Mouse (Mus musculus): Measurements from ENCODE around the gene Gm10320. TPM values are rescaled to one million over a fixed set of nuclear protein-coding genes. Genes with fewer than 3 reads are reported as not detected.
A peak's percentile ranks its signal among the peaks of the same experiment; 100 is the strongest.

Gm10320 gene
- polyA plus RNA-seq, 1 experiment from 2014 or later = 2.2 TPM

GRCm38 (mm10) chr13:98503601-98504000 is 11.8 kb upstream of the Gm10320 start:
- H3K9ac ChIP-seq = no peak overlapping the region

GRCm38 (mm10) chr13:98502813-98503341 is 11.1 kb upstream of the Gm10320 start:
- H3K4me1 ChIP-seq = peaks cover 44% of the 10 kb centered on the region
- no peaks in the 10 kb centered on the region for H3K9me3 ChIP-seq (replicated peaks)
- 5% methylated on average over 27 of the region's 27 CpGs for WGBS
- H3K27ac ChIP-seq (replicated peaks) = no peak overlapping the region
- no peaks in the 10 kb centered on the region for H3K36me3 ChIP-seq
- H3K27me3 ChIP-seq = peaks cover 84% of the 10 kb centered on the region
- no peak overlapping the region for H3K9ac ChIP-seq
- no peak for ATAC-seq (ENCODE audit: insufficient number of reproducible peaks, low FRiP score, low TSS enrichment, low read depth)
- H3K4me2 ChIP-seq (replicated peaks) = peak overlapping the region; percentile 49
- peak overlapping the region; percentile 46 for H3K4me3 ChIP-seq (replicated peaks)

More at GRCm38 (mm10) chr13:98503601-98504000, 11.8 kb upstream of the Gm10320 start:
- H3K4me1 ChIP-seq = peaks cover 37% of the 10 kb centered on the region
- H3K4me2 ChIP-seq (replicated peaks) = peak overlapping the region; percentile 80
- peaks cover 82% of the 10 kb centered on the region for H3K27me3 ChIP-seq
- no peaks in the 10 kb centered on the region for H3K36me3 ChIP-seq
- no peak for ATAC-seq (ENCODE audit: insufficient number of reproducible peaks, low FRiP score, low TSS enrichment, low read depth)
- H3K27ac ChIP-seq (replicated peaks) = peak overlapping the region; percentile 56; the same call in 1 of the 2 replicates
- no peaks in the 10 kb centered on the region for H3K9me3 ChIP-seq (replicated peaks)
- WGBS = 2% methylated on average over 8 of the region's 8 CpGs
- peak overlapping the region; percentile 46 for H3K4me3 ChIP-seq (replicated peaks)

- Histone ChIP-seq H3K4me1 (peaks cover 49% of the 10 kb centered on the region), H3K9me3 (replicated peaks) (no peaks in the 10 kb centered on the region), H3K4me3 (replicated peaks) (peak overlapping the region; percentile 46), H3K4me2 (replicated peaks) (peak overlapping the region; percentile 49), H3K27me3 (peaks cover 84% of the 10 kb centered on the region), H3K36me3 (no peaks in the 10 kb centered on the region), H3K27ac (replicated peaks) (no peak overlapping the region), H3K9ac (no peak overlapping the region)
- no peak for ATAC-seq (ENCODE audit: insufficient number of reproducible peaks, low FRiP score, low TSS enrichment, low read depth)
- WGBS = 13% methylated on average over 16 of the region's 16 CpGs
Measured at GRCm38 (mm10) chr13:98502236-98502812, 10.5 kb upstream of the Gm10320 start.

GRCm38 (mm10) chr13:98501321-98501720 is 9.5 kb upstream of the Gm10320 start:
- H3K27me3 ChIP-seq = peaks cover 80% of the 10 kb centered on the region
- no peak overlapping the region for H3K27ac ChIP-seq (replicated peaks)
- H3K4me3 ChIP-seq (replicated peaks) = no peak overlapping the region
- H3K9me3 ChIP-seq (replicated peaks) = no peaks in the 10 kb centered on the region
- no peak overlapping the region for H3K9ac ChIP-seq
- peaks cover 59% of the 10 kb centered on the region for H3K4me1 ChIP-seq
- 24% methylated on average over 6 of the region's 6 CpGs for WGBS
- ATAC-seq (ENCODE audit: insufficient number of reproducible peaks, low FRiP score, low TSS enrichment, low read depth) = no peak
- no peaks in the 10 kb centered on the region for H3K36me3 ChIP-seq
- H3K4me2 ChIP-seq (replicated peaks) = no peak overlapping the region

- H3K4me3 ChIP-seq (replicated peaks) = no peak overlapping the region
- 37% methylated on average over 13 of the region's 13 CpGs for WGBS
- H3K4me1 ChIP-seq = peaks cover 55% of the 10 kb centered on the region
- H3K27ac ChIP-seq (replicated peaks) = no peak overlapping the region
- no peak overlapping the region for H3K9ac ChIP-seq
- peaks cover 74% of the 10 kb centered on the region for H3K27me3 ChIP-seq
- no peak overlapping the region for H3K4me2 ChIP-seq (replicated peaks)
- no peaks in the 10 kb centered on the region for H3K9me3 ChIP-seq (replicated peaks)
- no peak for ATAC-seq (ENCODE audit: insufficient number of reproducible peaks, low FRiP score, low TSS enrichment, low read depth)
- no peaks in the 10 kb centered on the region for H3K36me3 ChIP-seq
Measured at GRCm38 (mm10) chr13:98500471-98501125, 8.8 kb upstream of the Gm10320 start.

GRCm38 (mm10) chr13:98498561-98498960 is 6.8 kb upstream of the Gm10320 start:
- no peaks in the 10 kb centered on the region for H3K9me3 ChIP-seq (replicated peaks)
- no peak for ATAC-seq (ENCODE audit: insufficient number of reproducible peaks, low FRiP score, low TSS enrichment, low read depth)
- WGBS = 54% methylated on average over 5 of the region's 5 CpGs
- H3K36me3 ChIP-seq = no peaks in the 10 kb centered on the region
- no peak overlapping the region for H3K4me3 ChIP-seq (replicated peaks)
- peaks cover 38% of the 10 kb centered on the region for H3K4me1 ChIP-seq
- no peak overlapping the region for H3K27ac ChIP-seq (replicated peaks)
- H3K27me3 ChIP-seq = peaks cover 70% of the 10 kb centered on the region
- no peak overlapping the region for H3K4me2 ChIP-seq (replicated peaks)
- H3K9ac ChIP-seq = no peak overlapping the region

- WGBS = 25% methylated on average over 11 of the region's 11 CpGs
- Histone ChIP-seq H3K4me2 (replicated peaks) (no peak overlapping the region), H3K4me3 (replicated peaks) (no peak overlapping the region), H3K9me3 (replicated peaks) (no peaks in the 10 kb centered on the region), H3K27ac (replicated peaks) (no peak overlapping the region), H3K36me3 (no peaks in the 10 kb centered on the region), H3K27me3 (peaks cover 72% of the 10 kb centered on the region), H3K9ac (no peak overlapping the region), H3K4me1 (peaks cover 35% of the 10 kb centered on the region)
- no peak for ATAC-seq (ENCODE audit: insufficient number of reproducible peaks, low FRiP score, low TSS enrichment, low read depth)
Measured at GRCm38 (mm10) chr13:98498080-98498479, 6.3 kb upstream of the Gm10320 start.

GRCm38 (mm10) chr13:98496917-98497870 is 5.4 kb upstream of the Gm10320 start:
- Histone ChIP-seq H3K4me1 (peaks cover 26% of the 10 kb centered on the region), H3K4me3 (replicated peaks) (no peak overlapping the region), H3K27ac (replicated peaks) (no peak overlapping the region), H3K9ac (no peak overlapping the region), H3K27me3 (peaks cover 63% of the 10 kb centered on the region), H3K36me3 (no peaks in the 10 kb centered on the region), H3K4me2 (replicated peaks) (0 out of 2 replicates have a peak overlapping the region, but pooled peaks have one; percentile 8), H3K9me3 (replicated peaks) (no peaks in the 10 kb centered on the region)
- ATAC-seq (ENCODE audit: insufficient number of reproducible peaks, low FRiP score, low TSS enrichment, low read depth) = 0 out of 2 replicates have a peak, but pooled peaks have one; percentile 52
- WGBS = 20% methylated on average over 16 of the region's 16 CpGs

- WGBS = 69% methylated on average over 7 of the region's 8 CpGs
- H3K4me1 ChIP-seq = peaks cover 25% of the 10 kb centered on the region
- no peak overlapping the region for H3K4me3 ChIP-seq (replicated peaks)
- H3K9me3 ChIP-seq (replicated peaks) = no peaks in the 10 kb centered on the region
- no peak overlapping the region for H3K27ac ChIP-seq (replicated peaks)
- no peak overlapping the region for H3K9ac ChIP-seq
- ATAC-seq (ENCODE audit: insufficient number of reproducible peaks, low FRiP score, low TSS enrichment, low read depth) = no peak
- no peak overlapping the region for H3K4me2 ChIP-seq (replicated peaks)
- H3K27me3 ChIP-seq = peaks cover 38% of the 10 kb centered on the region
- H3K36me3 ChIP-seq = no peaks in the 10 kb centered on the region
Measured at GRCm38 (mm10) chr13:98494492-98495064, 2.8 kb upstream of the Gm10320 start.

GRCm38 (mm10) chr13:98492569-98493255 is 911 bp upstream of the Gm10320 start:
- no peak overlapping the region for H3K27ac ChIP-seq (replicated peaks)
- ATAC-seq (ENCODE audit: insufficient number of reproducible peaks, low FRiP score, low TSS enrichment, low read depth) = no peak

More at GRCm38 (mm10) chr13:98492569-98493255, 911 bp upstream of the Gm10320 start:
- Histone ChIP-seq H3K4me3 (replicated peaks) (no peak overlapping the region), H3K4me2 (replicated peaks) (no peak overlapping the region), H3K27me3 (peaks cover 21% of the 10 kb centered on the region; the same call in 1 of the 2 replicates), H3K9me3 (replicated peaks) (no peaks in the 10 kb centered on the region), H3K36me3 (no peaks in the 10 kb centered on the region), H3K4me1 (peaks cover 14% of the 10 kb centered on the region), H3K9ac (no peak overlapping the region)
- WGBS = 41% methylated on average over 9 of the region's 9 CpGs
